Mouse (Mus musculus) thymus, adult 18-20 months (tissue): ENCODE measurements around the gene Tldc2.
A peak's percentile ranks its signal among the peaks of the same experiment; 100 is the strongest.

ENCODE experiments used
- DNase-seq, 2 experiments: peaks; one replicate each; pipeline ENCODE4 v3.0.0; 2022; ENCODE audit warnings: mixed read lengths in 2 of 2

The Tldc2 gene

GRCm38 (mm10) chr2:157129601-157130164 is 42.8 kb downstream of the Tldc2 start:
- no peak for DNase-seq

- no peak for DNase-seq
Observed at GRCm38 (mm10) chr2:157130813-157131514, 44.1 kb downstream of the Tldc2 start.

- DNase-seq: no peak
Observed at GRCm38 (mm10) chr2:157132086-157132485, 45.2 kb downstream of the Tldc2 start.

GRCm38 (mm10) chr2:157132686-157133540 is 46.1 kb downstream of the Tldc2 start:
- DNase-seq: no peak

DNA sequence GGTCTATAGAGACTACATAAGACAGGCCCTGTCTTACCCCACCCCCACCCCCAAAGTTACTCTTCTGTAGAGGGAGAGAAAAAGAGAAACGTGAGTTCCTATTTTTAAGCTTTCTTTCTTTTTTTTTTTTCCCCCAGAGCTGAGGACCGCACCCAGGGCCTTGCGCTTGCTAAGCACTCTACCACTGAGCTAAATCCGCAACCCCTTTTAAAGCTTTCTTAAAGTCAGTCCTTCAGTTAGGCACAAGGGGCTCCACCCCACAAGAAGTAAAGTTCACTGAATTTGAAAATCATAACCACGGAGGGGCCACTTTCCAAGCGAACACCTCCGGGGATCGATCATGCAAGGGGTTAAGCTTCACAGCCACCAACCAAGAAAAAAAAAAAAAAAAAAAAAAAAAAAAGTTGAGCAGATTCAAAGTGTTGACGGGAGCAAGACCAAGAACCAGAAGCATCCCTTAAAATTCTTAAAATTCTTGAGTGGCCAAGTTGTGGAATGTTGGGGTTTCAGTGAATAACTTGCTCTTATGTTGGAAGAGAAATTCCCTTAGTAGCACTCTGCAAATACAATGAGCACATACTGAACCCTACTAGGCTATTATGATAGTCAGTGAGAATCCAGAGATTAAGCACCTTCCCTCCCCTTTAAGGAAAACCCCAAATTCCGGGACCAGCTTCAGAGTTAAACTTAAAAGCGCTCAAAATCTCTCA is 47.1 kb downstream of the Tldc2 start:
- no peak for DNase-seq

DNA sequence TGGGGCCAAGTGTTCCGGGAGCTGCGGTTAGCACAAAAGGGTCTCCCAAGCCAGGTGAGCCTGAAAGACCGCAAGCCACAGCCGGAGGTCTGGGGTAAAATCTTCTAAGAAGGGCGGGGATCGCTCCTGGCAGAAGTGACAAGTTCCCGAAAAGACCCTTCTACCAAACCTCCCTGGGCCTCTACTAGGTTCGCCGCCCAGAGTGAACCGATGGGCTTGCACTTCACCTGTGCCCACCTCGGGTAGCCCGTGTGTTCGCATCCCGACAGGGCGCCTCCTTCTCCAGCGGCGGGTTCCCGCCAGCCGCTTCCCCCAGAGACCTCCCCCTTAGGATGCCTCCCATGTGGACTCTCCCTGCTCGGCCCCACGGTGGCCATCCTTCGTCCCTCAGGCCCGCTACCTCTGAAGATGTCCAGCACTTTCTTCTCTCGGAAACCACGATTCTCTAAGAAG is 47.6 kb downstream of the Tldc2 start:
- DNase-seq: peak; percentile 6 to 26

DNA sequence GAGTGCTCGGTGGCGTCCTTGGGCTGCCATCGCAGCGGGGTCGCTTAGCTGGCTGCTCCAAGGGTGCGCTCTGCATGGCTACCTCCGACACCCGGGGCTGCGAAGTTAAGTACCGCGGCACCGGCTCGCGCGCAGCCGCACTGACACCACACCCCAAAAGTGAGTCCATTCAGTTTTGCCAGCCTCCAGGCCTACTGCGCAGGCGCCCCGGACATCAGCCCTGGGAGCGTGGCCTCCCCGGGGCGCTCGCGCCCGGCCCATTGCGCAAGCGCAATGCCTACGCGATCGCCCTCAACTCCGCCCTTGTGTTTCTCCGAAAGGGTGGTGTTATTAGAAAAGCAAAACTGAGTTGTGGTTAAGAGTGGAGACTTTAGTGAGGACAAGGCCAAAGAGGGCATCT is 48.2 kb downstream of the Tldc2 start, which contains the start of gene Samhd1:
Samhd1 (minus strand) TSS at position 252 of the 400 bp plus-strand sequence.
- peak; percentile 66 to 74 for DNase-seq

GRCm38 (mm10) chr2:157135529-157136120 is 48.8 kb downstream of the Tldc2 start:
- DNase-seq: no peak

GRCm38 (mm10) chr2:157136176-157136575 is 49.3 kb downstream of the Tldc2 start:
- no peak for DNase-seq

DNA sequence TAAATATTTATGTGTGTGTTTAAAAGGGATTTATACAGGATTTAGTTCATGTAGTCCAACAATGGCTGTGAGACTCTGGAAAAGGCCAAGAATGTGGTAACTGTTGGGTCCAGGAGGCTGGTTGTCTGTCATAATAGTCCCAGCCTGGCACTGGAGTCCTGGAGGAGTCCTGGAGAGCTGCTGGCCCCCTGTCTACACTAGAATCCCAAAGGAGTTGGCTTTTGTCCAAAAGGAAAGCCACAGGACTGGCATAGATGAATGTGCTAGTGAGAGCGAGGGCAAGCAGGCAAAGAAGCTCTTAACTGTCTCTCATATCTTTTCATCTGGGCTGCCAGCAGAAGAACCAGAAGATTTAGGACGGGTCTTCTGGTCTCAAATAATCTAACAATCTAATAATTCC is 49.8 kb downstream of the Tldc2 start:
- no peak for DNase-seq

DNA sequence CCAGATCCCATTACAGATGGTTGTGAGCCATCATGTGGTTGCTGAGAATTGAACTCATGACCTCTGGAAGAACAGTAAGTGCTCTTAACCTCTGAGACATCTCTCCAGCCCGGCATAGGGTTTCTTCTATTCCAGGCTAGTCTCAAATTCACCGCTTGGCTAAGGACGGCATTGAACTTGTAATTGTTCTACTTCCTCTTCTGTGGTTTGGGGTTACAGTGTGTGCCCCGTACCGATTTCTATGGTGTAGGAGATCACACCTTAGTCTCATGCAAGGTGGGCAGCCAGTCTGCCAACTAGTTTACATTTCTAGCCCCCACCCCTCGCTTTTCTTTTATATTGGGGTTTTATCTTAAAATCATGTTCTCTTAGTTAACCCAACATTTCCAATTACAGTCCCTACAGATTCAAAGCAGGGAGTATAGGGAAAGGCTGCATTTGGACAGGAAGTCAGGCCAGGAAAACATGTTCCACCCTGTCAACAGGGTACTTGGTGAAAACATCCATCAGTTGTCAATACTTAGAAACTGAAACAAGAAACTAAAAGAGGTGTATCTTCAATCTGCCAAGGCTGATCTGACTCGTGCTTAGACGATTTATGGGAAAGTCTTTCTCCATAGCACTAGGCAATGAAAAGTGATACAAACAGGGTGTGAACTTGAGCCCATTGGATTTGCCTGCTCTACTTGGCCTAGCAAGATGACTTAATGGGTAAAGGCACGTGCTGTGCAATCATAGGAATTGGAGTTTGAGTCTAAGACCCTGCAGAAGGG is 51.3 kb downstream of the Tldc2 start:
- DNase-seq: no peak

DNA sequence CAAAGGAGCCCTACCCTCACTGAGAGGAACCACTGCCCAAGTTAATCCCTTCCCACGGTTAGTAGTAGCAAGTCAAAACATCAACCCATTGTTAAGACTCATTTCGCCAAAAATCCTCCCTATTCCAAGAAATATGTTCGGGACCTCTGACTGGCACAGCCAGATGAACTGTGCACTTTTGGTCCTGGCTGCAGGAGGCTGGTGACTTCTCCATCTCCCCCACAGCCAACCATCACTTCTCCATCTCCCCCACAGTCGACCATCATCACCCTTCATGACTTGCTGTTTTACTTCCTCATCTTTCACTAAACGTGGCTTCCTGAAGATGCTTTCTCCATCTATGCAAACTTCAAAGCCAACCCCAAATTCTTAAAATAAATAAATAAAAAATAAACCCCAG is 52.0 kb downstream of the Tldc2 start:
- no peak for DNase-seq

GRCm38 (mm10) chr2:157139251-157139802 is 52.5 kb downstream of the Tldc2 start:
- no peak for DNase-seq

GRCm38 (mm10) chr2:157141962-157142361 is 55.1 kb downstream of the Tldc2 start:
- no peak for DNase-seq

GRCm38 (mm10) chr2:157144132-157144531 is 57.3 kb downstream of the Tldc2 start:
- DNase-seq: no peak

DNA sequence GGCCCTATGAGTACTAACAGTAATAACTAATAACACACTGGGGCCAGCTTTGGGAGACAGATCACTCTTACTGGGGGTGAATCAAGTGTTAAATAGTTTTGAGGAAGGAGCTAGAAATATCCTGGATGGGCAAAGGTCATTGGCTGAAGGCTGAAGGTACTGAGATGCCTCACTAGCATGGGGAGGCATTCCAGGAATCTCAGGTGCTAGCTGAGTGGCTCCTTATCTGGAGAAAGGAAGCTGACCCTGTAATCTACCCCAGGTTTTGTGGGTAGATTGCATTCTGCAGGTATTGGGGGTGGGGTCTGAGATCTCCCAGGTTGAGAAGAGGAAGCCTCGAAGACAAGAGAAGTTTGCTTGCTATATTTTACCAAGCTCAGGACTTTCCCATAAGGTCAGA is 58.3 kb downstream of the Tldc2 start:
- DNase-seq: no peak
